Mouse (Mus musculus) kidney, embryonic 15.5 days (tissue): ENCODE results near the gene Slc22a14. TPM values are rescaled to one million over a fixed set of nuclear protein-coding genes. Genes with fewer than 3 reads are reported as not detected.
A peak's percentile ranks its signal among the peaks of the same experiment; 100 is the strongest.

Source experiments
- ATAC-seq: fragments of 200-750 bp; cut with Nextera tagmentation; replicated peaks from 2 replicates; pipeline ENCODE4 v1.8.0; 2017; ENCODE audit warnings: moderate TSS enrichment; ENCODE audit not compliant: low FRiP score
- H3K27ac ChIP-seq: fragments of 300-500 bp; sonication (generic); 2 replicates; pipeline ENCODE4 v1.5.1; 2015; ENCODE audit warnings: mild to moderate bottlenecking, inconsistent platforms
- H3K27me3 ChIP-seq: fragments of 300-500 bp; sonication (generic); 2 replicates; pipeline ENCODE4 v1.6.1; 2015; ENCODE audit warnings: inconsistent platforms
- H3K36me3 ChIP-seq: fragments of 300-500 bp; sonication (generic); 2 replicates; pipeline ENCODE4 v1.6.1; 2015; ENCODE audit warnings: inconsistent platforms
- H3K4me1 ChIP-seq: fragments of 300-500 bp; sonication (generic); 2 replicates; pipeline ENCODE4 v1.6.1; 2015; ENCODE audit warnings: inconsistent platforms
- H3K4me2 ChIP-seq: fragments of 300-500 bp; sonication (generic); 2 replicates; pipeline ENCODE4 v1.6.1; 2015; ENCODE audit warnings: moderate library complexity, mild to moderate bottlenecking, inconsistent platforms
- H3K4me3 ChIP-seq: fragments of 300-500 bp; sonication (generic); replicated peaks from 2 replicates; pipeline ENCODE4 v1.5.1; 2015; ENCODE audit warnings: mild to moderate bottlenecking, inconsistent platforms
- H3K9ac ChIP-seq: fragments of 300-500 bp; sonication (generic); 2 replicates; pipeline ENCODE4 v1.6.1; 2015; ENCODE audit warnings: mild to moderate bottlenecking, inconsistent platforms
- H3K9me3 ChIP-seq: fragments of 300-500 bp; sonication (generic); replicated peaks from 2 replicates; pipeline ENCODE4 v1.6.1; 2016; ENCODE audit warnings: inconsistent platforms
- WGBS: fragments of 180-500 bp; shearing (Covaris S2); methylation state at CpG from one replicate; pipeline ENCODE4 v1.1.7; 2015; ENCODE audit warnings: mixed read lengths; 5-methylcytosine and 5-hydroxymethylcytosine counted together
- polyA plus RNA-seq: library from polyadenylated mRNA; unstranded; fragments of >200 nt; fragmentation: Nextera tagmentation; extraction: Ambion mirVana; gene quantifications from 2 replicates; pipeline ENCODE4 v1.2.1, GENCODE M21; 2015

Slc22a14 gene
- polyA plus RNA-seq, 1 experiment from 2014 or later: 0.30 TPM

DNA sequence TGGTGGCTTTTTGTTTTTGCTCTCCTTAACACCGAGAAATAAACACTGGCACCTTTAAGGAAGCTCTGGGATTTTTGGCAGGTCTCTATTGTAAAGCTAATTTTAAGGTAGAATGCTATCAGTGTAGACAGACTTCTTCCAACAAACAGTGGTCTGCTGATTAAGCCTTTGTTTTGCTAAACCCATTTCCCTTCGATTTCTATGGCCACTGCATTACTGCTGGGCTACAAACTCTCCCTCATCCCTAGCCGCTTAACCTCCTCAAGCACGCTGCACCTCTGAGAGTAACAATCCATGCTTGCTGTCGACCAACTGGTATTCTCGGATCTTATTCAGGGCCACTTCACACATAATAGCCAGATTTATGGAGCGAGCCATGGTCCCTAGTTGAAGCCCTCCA lies 44.4 kb downstream of the Slc22a14 start:
- H3K9me3 ChIP-seq: no peaks in the 10 kb centered on the region
- 8% methylated on average over 7 of the region's 7 CpGs for WGBS
- H3K36me3 ChIP-seq: peaks cover 5% of the 10 kb centered on the region; the same call in 1 of the 2 replicates
- peak overlapping the region; percentile 97 for H3K4me2 ChIP-seq
- ATAC-seq: no peak
- H3K4me3 ChIP-seq: peak overlapping the region; percentile 98
- peak overlapping the region; percentile 86 for H3K9ac ChIP-seq
- H3K4me1 ChIP-seq: peaks cover 25% of the 10 kb centered on the region
- no peaks in the 10 kb centered on the region for H3K27me3 ChIP-seq
- peak overlapping the region; percentile 95 for H3K27ac ChIP-seq

- H3K4me3 ChIP-seq: peak overlapping the region; percentile 98; the same call in 1 of the 2 replicates
- H3K36me3 ChIP-seq: peaks cover 5% of the 10 kb centered on the region; the same call in 1 of the 2 replicates
- 90% methylated on average over 7 of the region's 7 CpGs for WGBS
- ATAC-seq: no peak
- no peak overlapping the region for H3K9ac ChIP-seq
- no peaks in the 10 kb centered on the region for H3K27me3 ChIP-seq
- H3K4me1 ChIP-seq: peaks cover 25% of the 10 kb centered on the region
- no peaks in the 10 kb centered on the region for H3K9me3 ChIP-seq
- H3K4me2 ChIP-seq: peak overlapping the region; percentile 97
- no peak overlapping the region for H3K27ac ChIP-seq
Observed at GRCm38 (mm10) chr9:119320446-119320845, 44.9 kb downstream of the Slc22a14 start.

- no peak overlapping the region for H3K9ac ChIP-seq
- no peak for ATAC-seq
- peaks cover 5% of the 10 kb centered on the region; the same call in 1 of the 2 replicates for H3K36me3 ChIP-seq
- 87% methylated on average over 1 of the region's 1 CpGs for WGBS
- H3K27ac ChIP-seq: no peak overlapping the region
- no peak overlapping the region for H3K4me3 ChIP-seq
- no peaks in the 10 kb centered on the region for H3K9me3 ChIP-seq
- H3K4me1 ChIP-seq: peaks cover 25% of the 10 kb centered on the region
- H3K27me3 ChIP-seq: no peaks in the 10 kb centered on the region
- no peak overlapping the region for H3K4me2 ChIP-seq
Observed at GRCm38 (mm10) chr9:119318891-119319290, 46.5 kb downstream of the Slc22a14 start.

- H3K36me3 ChIP-seq: no peaks in the 10 kb centered on the region
Observed at GRCm38 (mm10) chr9:119313096-119313495, 52.3 kb downstream of the Slc22a14 start.

GRCm38 (mm10) chr9:119309067-119309466 lies 56.3 kb downstream of the Slc22a14 start:
- H3K27ac ChIP-seq: no peak overlapping the region
- no peak overlapping the region for H3K9ac ChIP-seq
- H3K27me3 ChIP-seq: no peaks in the 10 kb centered on the region
- no peaks in the 10 kb centered on the region for H3K36me3 ChIP-seq
- no peak overlapping the region for H3K4me3 ChIP-seq
- no peak for ATAC-seq
- WGBS: 94% methylated on average over 1 of the region's 1 CpGs
- H3K9me3 ChIP-seq: no peaks in the 10 kb centered on the region
- H3K4me2 ChIP-seq: no peak overlapping the region
- no peaks in the 10 kb centered on the region for H3K4me1 ChIP-seq

More at GRCm38 (mm10) chr9:119313096-119313495, 52.3 kb downstream of the Slc22a14 start:
- Histone ChIP-seq H3K4me1 (no peaks in the 10 kb centered on the region), H3K4me3 (no peak overlapping the region), H3K9ac (no peak overlapping the region), H3K4me2 (no peak overlapping the region), H3K27ac (no peak overlapping the region), H3K9me3 (no peaks in the 10 kb centered on the region), H3K27me3 (no peaks in the 10 kb centered on the region)
- no peak for ATAC-seq
- WGBS: 90% methylated on average over 10 of the region's 10 CpGs

GRCm38 (mm10) chr9:119305863-119306262 lies 59.5 kb downstream of the Slc22a14 start:
- 91% methylated on average over 7 of the region's 7 CpGs for WGBS
- no peaks in the 10 kb centered on the region for H3K9me3 ChIP-seq
- no peak overlapping the region for H3K4me3 ChIP-seq
- H3K27ac ChIP-seq: no peak overlapping the region
- H3K4me2 ChIP-seq: no peak overlapping the region
- peaks cover 26% of the 10 kb centered on the region for H3K36me3 ChIP-seq
- no peaks in the 10 kb centered on the region for H3K27me3 ChIP-seq
- H3K4me1 ChIP-seq: no peaks in the 10 kb centered on the region
- H3K9ac ChIP-seq: no peak overlapping the region
- no peak for ATAC-seq

DNA sequence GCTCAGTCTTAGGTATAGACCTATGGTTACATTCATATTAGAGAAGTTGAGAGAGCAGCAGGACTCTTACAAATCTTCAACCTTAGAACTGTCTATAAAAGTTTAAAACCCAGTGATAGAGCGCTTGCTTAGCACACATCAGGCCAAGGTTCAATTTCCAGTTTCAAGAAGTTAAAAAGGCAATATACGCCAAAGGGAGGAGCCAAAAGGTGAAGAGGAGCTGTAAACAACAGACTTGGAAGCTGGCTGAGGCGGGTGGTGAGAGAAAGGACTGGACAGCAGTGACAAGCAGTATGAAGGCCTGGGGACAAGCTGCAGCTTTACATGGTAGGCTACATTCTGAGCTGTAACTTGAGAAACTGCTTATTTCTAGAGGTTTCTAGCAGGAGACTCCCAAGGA lies 66.8 kb downstream of the Slc22a14 start:
- H3K4me3 ChIP-seq: no peak overlapping the region
- H3K27me3 ChIP-seq: no peaks in the 10 kb centered on the region
- H3K36me3 ChIP-seq: peaks cover 23% of the 10 kb centered on the region
- WGBS: 77% methylated on average over 3 of the region's 3 CpGs
- H3K9me3 ChIP-seq: no peaks in the 10 kb centered on the region
- H3K9ac ChIP-seq: no peak overlapping the region
- H3K4me2 ChIP-seq: no peak overlapping the region
- ATAC-seq: no peak
- H3K4me1 ChIP-seq: 0 out of 2 replicates have a peak, but pooled peaks cover 3% of the 10 kb centered on the region
- H3K27ac ChIP-seq: no peak overlapping the region

DNA sequence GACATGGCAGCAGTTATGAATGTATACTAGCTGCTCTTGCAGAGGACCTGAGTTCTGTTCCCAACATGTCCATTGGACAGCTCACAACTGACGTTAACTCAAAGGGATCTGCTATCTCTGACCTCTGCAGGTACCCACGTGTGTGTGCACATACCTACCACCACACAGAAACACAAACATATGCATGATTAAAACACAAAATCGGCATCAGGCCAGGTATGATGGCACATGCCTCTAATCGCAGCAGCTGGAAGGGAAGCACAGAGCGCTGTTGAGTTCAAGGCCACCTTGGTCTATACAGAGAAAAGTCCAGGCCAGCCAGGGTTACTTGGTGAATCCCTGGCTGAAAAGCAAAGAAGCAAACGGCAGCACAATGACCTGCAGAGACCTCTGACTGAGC lies 67.7 kb downstream of the Slc22a14 start:
- Histone ChIP-seq H3K9me3 (no peaks in the 10 kb centered on the region), H3K27me3 (no peaks in the 10 kb centered on the region), H3K4me2 (no peak overlapping the region), H3K9ac (no peak overlapping the region), H3K4me1 (0 out of 2 replicates have a peak, but pooled peaks cover 3% of the 10 kb centered on the region), H3K36me3 (peaks cover 15% of the 10 kb centered on the region), H3K27ac (no peak overlapping the region), H3K4me3 (no peak overlapping the region)
- WGBS: 78% methylated on average over 6 of the region's 6 CpGs
- ATAC-seq: no peak

GRCm38 (mm10) chr9:119290791-119291190 lies 74.6 kb downstream of the Slc22a14 start:
- Histone ChIP-seq H3K4me2 (no peak overlapping the region), H3K36me3 (peaks cover 30% of the 10 kb centered on the region), H3K9ac (no peak overlapping the region), H3K4me3 (no peak overlapping the region), H3K27me3 (no peaks in the 10 kb centered on the region), H3K27ac (no peak overlapping the region), H3K9me3 (no peaks in the 10 kb centered on the region), H3K4me1 (no peaks in the 10 kb centered on the region)
- 90% methylated on average over 3 of the region's 3 CpGs for WGBS
- ATAC-seq: no peak

- ATAC-seq: no peak
- H3K9ac ChIP-seq: no peak overlapping the region
- H3K27me3 ChIP-seq: no peaks in the 10 kb centered on the region
- H3K36me3 ChIP-seq: peaks cover 40% of the 10 kb centered on the region
- H3K27ac ChIP-seq: no peak overlapping the region
- H3K9me3 ChIP-seq: no peaks in the 10 kb centered on the region
- H3K4me1 ChIP-seq: no peaks in the 10 kb centered on the region
- H3K4me3 ChIP-seq: no peak overlapping the region
- WGBS: 86% methylated on average over 5 of the region's 5 CpGs
- H3K4me2 ChIP-seq: no peak overlapping the region
Observed at GRCm38 (mm10) chr9:119280894-119281682, 84.3 kb downstream of the Slc22a14 start.

DNA sequence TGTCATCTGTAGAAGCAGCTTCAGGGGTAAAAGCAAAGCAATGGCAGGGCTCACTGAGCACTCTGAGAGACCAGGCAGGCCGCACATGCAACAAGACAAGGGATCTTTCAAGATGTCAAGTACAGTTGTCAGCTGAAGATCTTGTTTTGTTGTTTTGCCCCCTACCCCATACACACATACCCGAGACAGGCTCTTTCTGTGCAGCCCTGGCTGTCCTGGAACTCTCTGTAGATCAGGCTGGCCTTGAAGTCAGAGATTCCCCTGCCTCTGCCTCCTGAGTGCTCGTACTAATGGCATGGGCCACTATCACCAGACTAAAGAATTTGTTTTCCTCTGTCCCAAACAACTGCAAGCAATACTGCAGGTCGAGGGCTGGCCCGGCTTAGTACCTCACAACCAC lies 87.3 kb downstream of the Slc22a14 start:
- no peak for ATAC-seq
- H3K4me3 ChIP-seq: no peak overlapping the region
- H3K9me3 ChIP-seq: no peaks in the 10 kb centered on the region
- no peaks in the 10 kb centered on the region for H3K27me3 ChIP-seq
- WGBS: 89% methylated on average over 5 of the region's 5 CpGs
- no peaks in the 10 kb centered on the region for H3K4me1 ChIP-seq
- H3K36me3 ChIP-seq: peaks cover 28% of the 10 kb centered on the region
- H3K4me2 ChIP-seq: no peak overlapping the region
- no peak overlapping the region for H3K27ac ChIP-seq
- no peak overlapping the region for H3K9ac ChIP-seq

- no peak for ATAC-seq
- no peak overlapping the region for H3K4me2 ChIP-seq
- H3K9me3 ChIP-seq: no peaks in the 10 kb centered on the region
- H3K27me3 ChIP-seq: no peaks in the 10 kb centered on the region
- H3K36me3 ChIP-seq: peaks cover 23% of the 10 kb centered on the region; the same call in 1 of the 2 replicates
- H3K9ac ChIP-seq: no peak overlapping the region
- WGBS: 85% methylated on average over 7 of the region's 7 CpGs
- no peak overlapping the region for H3K27ac ChIP-seq
- H3K4me1 ChIP-seq: no peaks in the 10 kb centered on the region
- H3K4me3 ChIP-seq: no peak overlapping the region
Observed at GRCm38 (mm10) chr9:119276321-119276720, 89.0 kb downstream of the Slc22a14 start.
